Comparison of ENCODE assay signal across 39 mouse cellular contexts in genomic region chr2:36868160-36868559, GRCm38 (mm10). TPM values are rescaled to one million over a fixed set of nuclear protein-coding genes. Genes with fewer than 3 reads are reported as not detected.
"Had no signal": no experiment of that assay in that cellular context is flagged by ENCODE, and none has a peak within 500 bp of the region (broad histone marks: within the 10 kb centered on the region; RNA-seq: fewer than 3 reads in every experiment).

Gene Olfr352, plus strand, starts transcription at chr2:36868460.

- H3K9ac ChIP-seq: embryonic facial prominence, embryonic 12.5 days; embryonic facial prominence, embryonic 13.5 days; embryonic facial prominence, embryonic 15.5 days; forebrain, embryonic 12.5 days; forebrain, embryonic 13.5 days; forebrain, embryonic 15.5 days; forebrain, postnatal 0 days had no signal

- H3K27ac ChIP-seq: embryonic facial prominence, embryonic 12.5 days; embryonic facial prominence, embryonic 13.5 days; embryonic facial prominence, embryonic 15.5 days; forebrain, embryonic 10.5 days; forebrain, embryonic 12.5 days; forebrain, embryonic 13.5 days; forebrain, embryonic 15.5 days; gastrocnemius, adult 2 months; heart, adult 2 months had no signal

- DNase-seq: cerebellum, adult 2 months; cerebellum, adult 8-10 months; cerebellum, adult 9-10 months; cerebellum, adult 9-11 months; cerebellum, postnatal 10 days; cerebellum, postnatal 14 days; cerebellum, postnatal 25 days; cerebellum, postnatal 36 days; embryo, embryonic 11 days; forebrain, postnatal 0 days; gastrocnemius, adult 2 months; gastrocnemius, postnatal 10 days; gastrocnemius, postnatal 14 days; gastrocnemius, postnatal 25 days; gastrocnemius, postnatal 36 days; heart, adult 11 months; heart, adult 18-20 months; heart, adult 2 months had no signal

- ATAC-seq: forebrain, embryonic 13.5 days; forebrain, embryonic 14.5 days; forebrain, embryonic 15.5 days; forebrain, embryonic 16.5 days; forebrain, postnatal 0 days had no signal

- H3K27me3 ChIP-seq: embryonic facial prominence, embryonic 12.5 days; embryonic facial prominence, embryonic 13.5 days; embryonic facial prominence, embryonic 15.5 days; forebrain, embryonic 12.5 days; forebrain, embryonic 13.5 days; forebrain, embryonic 15.5 days had no signal

- H3K4me2 ChIP-seq: embryonic facial prominence, embryonic 12.5 days; embryonic facial prominence, embryonic 13.5 days; embryonic facial prominence, embryonic 15.5 days; forebrain, embryonic 12.5 days; forebrain, embryonic 13.5 days; forebrain, embryonic 15.5 days had no signal

- H3K4me1 ChIP-seq: embryonic facial prominence, embryonic 12.5 days; embryonic facial prominence, embryonic 13.5 days; embryonic facial prominence, embryonic 15.5 days; forebrain, embryonic 10.5 days; forebrain, embryonic 12.5 days; forebrain, embryonic 13.5 days; forebrain, embryonic 15.5 days had no signal

- H3K36me3 ChIP-seq: embryonic facial prominence, embryonic 12.5 days; embryonic facial prominence, embryonic 13.5 days; embryonic facial prominence, embryonic 15.5 days; forebrain, embryonic 10.5 days; forebrain, embryonic 12.5 days; forebrain, embryonic 15.5 days had no signal

- H3K4me3 ChIP-seq: embryonic facial prominence, embryonic 12.5 days; embryonic facial prominence, embryonic 13.5 days; embryonic facial prominence, embryonic 15.5 days; erythroblast, embryonic 14.5 days; forebrain, embryonic 10.5 days; forebrain, embryonic 12.5 days; forebrain, embryonic 13.5 days; forebrain, embryonic 15.5 days; gastrocnemius, adult 2 months; heart, adult 2 months had no signal

RNA-seq across cellular contexts. Expression of gene Olfr352, which starts in this region (rescaled TPM):
- total RNA-seq: common myeloid progenitor, adult 5-6 weeks; forebrain, postnatal 0 days; gastrocnemius, adult 18-20 months; gastrocnemius, adult 2 months; gastrocnemius, adult 8-10 months; gastrocnemius, postnatal 10 days; gastrocnemius, postnatal 14 days; gastrocnemius, postnatal 25 days; gastrocnemius, postnatal 36 days; gastrocnemius, postnatal 4 days; granulocyte monocyte progenitor cell, adult 5-6 weeks; heart, adult 18-20 months; heart, adult 2 months; heart, adult 8-10 months had no signal
- polyA plus RNA-seq: cerebellum, adult 2 months; cortical plate, adult 2 months; embryonic facial prominence, embryonic 11.5 days; embryonic facial prominence, embryonic 12.5 days; embryonic facial prominence, embryonic 13.5 days; embryonic facial prominence, embryonic 15.5 days; erythroblast, embryonic 14.5 days; forebrain, embryonic 10.5 days; forebrain, embryonic 11.5 days; forebrain, embryonic 12.5 days; forebrain, embryonic 13.5 days; forebrain, embryonic 14.5 days; forebrain, embryonic 15.5 days; forebrain, embryonic 16.5 days; forebrain, postnatal 0 days; frontal cortex, adult 2 months; gonadal fat pad, adult 2 months; heart, adult 2 months had no signal
